Comparison of ENCODE assay signal across 20 mouse cellular contexts in the genomic region with DNA sequence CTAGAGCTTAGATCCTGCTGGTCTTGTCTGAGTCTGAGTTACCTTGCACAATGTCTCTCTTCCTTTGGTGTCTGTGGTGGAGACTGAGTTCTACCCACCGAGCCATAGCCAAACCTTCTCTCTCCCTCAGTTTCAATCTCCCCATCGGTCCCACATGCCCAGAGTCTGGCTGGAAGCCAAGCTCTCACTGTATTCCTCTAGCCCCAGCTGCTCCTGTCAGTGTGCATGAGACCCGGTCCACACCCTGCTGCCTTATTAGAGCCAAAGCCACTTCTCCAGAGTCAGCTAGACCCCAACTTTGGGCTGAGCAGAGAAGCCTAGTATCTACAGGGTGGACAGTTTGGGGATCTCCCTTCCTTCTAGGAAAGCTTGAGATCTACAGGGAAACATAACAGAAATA. TPM values are rescaled to one million over a fixed set of nuclear protein-coding genes. Genes with fewer than 3 reads are reported as not detected.
DNase-seq lines count a peak whose midpoint lies in the region.
"Had no signal": no experiment of that assay in that cellular context is flagged by ENCODE, and none has a peak within 500 bp of the region (broad histone marks: within the 10 kb centered on the region; RNA-seq: fewer than 3 reads in every experiment).

No protein-coding gene starts in this region.

- WGBS in embryonic facial prominence, embryonic 10.5 days, result 74% methylated on average over 3 of the region's 3 CpGs

- H3K4me1 ChIP-seq in embryonic facial prominence, embryonic 10.5 days, result peaks cover 31% of the 10 kb centered on the region
- H3K4me1 ChIP-seq: hindbrain, embryonic 13.5 days; liver, embryonic 12.5 days had no signal

- H3K36me3 ChIP-seq in embryonic facial prominence, embryonic 10.5 days (replicated peaks), result no peaks in the 10 kb centered on the region
- H3K36me3 ChIP-seq: forebrain, embryonic 15.5 days; hindbrain, embryonic 13.5 days; liver, embryonic 12.5 days had no signal

- peak; percentile 23 for DNase-seq in kidney, postnatal 10 days
- no peak for DNase-seq in kidney, adult 8-10 months
- DNase-seq in retina, postnatal 1 day, result peak; percentile 30
- DNase-seq in retina, embryonic 14.5 days (ENCODE audit: low spot score), result no peak
- no peak for DNase-seq in embryonic facial prominence, embryonic 10.5 days (ENCODE audit: low spot score)
- DNase-seq in spleen, adult 12 weeks (ENCODE audit: low spot score), result no peak
- no peak for DNase-seq in frontal cortex, postnatal 10 days (ENCODE audit: low spot score in 2 of 2)
- DNase-seq: adrenal gland, adult 8-10 months; cerebellum, adult 18-20 months; embryo, embryonic 11 days; gastrocnemius, postnatal 25 days; layer of hippocampus, postnatal 36 days; lung, postnatal 14 days; right cerebral cortex, adult 18-20 months; spleen, adult 18-20 months; thymus, adult 18-20 months had no signal

- H3K27me3 ChIP-seq in embryonic facial prominence, embryonic 10.5 days (replicated peaks; ENCODE audit: low read depth, poor library complexity, severe bottlenecking), result no peaks in the 10 kb centered on the region; the same call in 1 of the 2 replicates
- H3K27me3 ChIP-seq: forebrain, embryonic 15.5 days; liver, embryonic 12.5 days had no signal

- H3K27ac ChIP-seq in embryonic facial prominence, embryonic 10.5 days (replicated peaks), result 0 out of 2 replicates have a peak overlapping the region, but pooled peaks have one; percentile 14
- H3K27ac ChIP-seq: forebrain, embryonic 15.5 days; hindbrain, embryonic 13.5 days; liver, embryonic 12.5 days had no signal

- H3K9me3 ChIP-seq in embryonic facial prominence, embryonic 10.5 days, result no peaks in the 10 kb centered on the region
- H3K9me3 ChIP-seq: forebrain, embryonic 15.5 days; hindbrain, embryonic 13.5 days; liver, embryonic 12.5 days had no signal

- H3K4me3 ChIP-seq in embryonic facial prominence, embryonic 10.5 days, result no peak overlapping the region
- H3K4me3 ChIP-seq: erythroblast, embryonic 14.5 days; forebrain, embryonic 15.5 days; hindbrain, embryonic 13.5 days; liver, embryonic 12.5 days had no signal

RNA-seq across cellular contexts. Expression of gene Tmem18, which starts 14.7 kb away (rescaled TPM):
- 24.6 and 26.6 TPM in 2 replicates for polyA plus RNA-seq in embryonic facial prominence, embryonic 10.5 days (2016; fragmentation: Nextera tagmentation; extraction: Ambion mirVana)

Comparison
In these comparisons a context has a peak if more than half of its experiments do, and no peak if none do; other contexts are left out.
1. DNase-seq: peak in kidney, postnatal 10 days (single experiment) and retina, postnatal 1 day (single experiment); none in kidney, adult 8-10 months (0 of 2), retina, embryonic 14.5 days (single experiment), embryonic facial prominence, embryonic 10.5 days (single experiment), spleen, adult 12 weeks (single experiment) and frontal cortex, postnatal 10 days (0 of 2).